Mouse (Mus musculus) midbrain, embryonic 11.5 days (tissue): ENCODE results near the gene Nos1. TPM values are rescaled to one million over a fixed set of nuclear protein-coding genes. Genes with fewer than 3 reads are reported as not detected.
A peak's percentile ranks its signal among the peaks of the same experiment; 100 is the strongest.

Experiments used
- ATAC-seq: fragments of 200-750 bp; cut with Nextera tagmentation; 2 replicates; pipeline ENCODE4 v1.8.0; 2017; ENCODE audit warnings: moderate TSS enrichment, moderate library complexity; ENCODE audit not compliant: low FRiP score
- DNase-seq: peaks from one replicate; pipeline ENCODE4 v3.0.0; 2015; ENCODE audit warnings: low spot score; ENCODE audit errors: missing footprints
- H3K27ac ChIP-seq: fragments of 300-500 bp; sonication (generic); 2 replicates; pipeline ENCODE4 v1.5.1; 2014; ENCODE audit warnings: low read depth, low read length
- H3K27me3 ChIP-seq: fragments of 300-500 bp; sonication (generic); 2 replicates; pipeline ENCODE4 v1.6.1; 2014; ENCODE audit warnings: mild to moderate bottlenecking, low read length, moderate library complexity, mixed read lengths; ENCODE audit not compliant: control insufficient read depth, insufficient read depth
- H3K36me3 ChIP-seq: fragments of 300-500 bp; sonication (generic); 2 replicates; pipeline ENCODE4 v1.6.1; 2014; ENCODE audit warnings: mild to moderate bottlenecking, low read length, moderate library complexity, mixed read lengths; ENCODE audit not compliant: control insufficient read depth, insufficient read depth
- H3K4me1 ChIP-seq: fragments of 300-500 bp; sonication (generic); 2 replicates; pipeline ENCODE4 v1.6.1; 2014; ENCODE audit warnings: low read length; ENCODE audit not compliant: control insufficient read depth, insufficient read depth
- H3K4me2 ChIP-seq: fragments of 300-500 bp; sonication (generic); 2 replicates; pipeline ENCODE4 v1.6.1; 2014; ENCODE audit warnings: mild to moderate bottlenecking, moderate library complexity
- H3K4me3 ChIP-seq: fragments of 300-500 bp; sonication (generic); 2 replicates; pipeline ENCODE4 v1.5.1; 2014; ENCODE audit warnings: low read depth, low read length
- H3K9ac ChIP-seq: fragments of 300-500 bp; sonication (generic); 2 replicates; pipeline ENCODE4 v1.6.1; 2014; ENCODE audit warnings: low read length
- H3K9me3 ChIP-seq: fragments of 300-500 bp; sonication (generic); 2 replicates; pipeline ENCODE4 v1.6.1; 2016; ENCODE audit warnings: low read length; ENCODE audit not compliant: control insufficient read depth
- WGBS: fragments of 180-500 bp; shearing (Covaris S2); extraction: QIAGEN DNeasy Blood & Tissue Kit; methylation state at CpG from one replicate; pipeline ENCODE4 v1.1.7; 2014; 5-methylcytosine and 5-hydroxymethylcytosine counted together
- polyA plus RNA-seq: library from polyadenylated mRNA; unstranded; fragments of >200 nt; fragmentation: Nextera tagmentation; extraction: Ambion mirVana; gene quantifications from 2 replicates; pipeline ENCODE4 v1.2.1, GENCODE M21; 2014

Nos1 gene
- polyA plus RNA-seq, 1 experiment from 2014 or later, result 0.22 TPM

GRCm38 (mm10) chr5:117790071-117790470, 9.2 kb downstream of the Nos1 start:
- WGBS, result 78% methylated on average over 6 of the region's 6 CpGs
- H3K9ac ChIP-seq, result no peak overlapping the region
- ATAC-seq (no peak), DNase-seq (peak; percentile 4)
- H3K27me3 ChIP-seq, result no peaks in the 10 kb centered on the region
- no peaks in the 10 kb centered on the region for H3K4me1 ChIP-seq
- no peak overlapping the region for H3K4me3 ChIP-seq
- no peak overlapping the region for H3K4me2 ChIP-seq
- H3K9me3 ChIP-seq, result no peaks in the 10 kb centered on the region
- H3K27ac ChIP-seq, result no peak overlapping the region
- H3K36me3 ChIP-seq, result no peaks in the 10 kb centered on the region

- DNase-seq (no peak), ATAC-seq (no peak)
- Histone ChIP-seq H3K27me3 (no peaks in the 10 kb centered on the region), H3K4me2 (no peak overlapping the region), H3K4me1 (no peaks in the 10 kb centered on the region), H3K9me3 (no peaks in the 10 kb centered on the region), H3K27ac (no peak overlapping the region), H3K4me3 (no peak overlapping the region), H3K36me3 (no peaks in the 10 kb centered on the region), H3K9ac (no peak overlapping the region)
- WGBS, result 70% methylated on average over 14 of the region's 14 CpGs
Measured at GRCm38 (mm10) chr5:117791875-117792274, 11.0 kb downstream of the Nos1 start.

- DNase-seq (peak; percentile 51), ATAC-seq (no peak)
- 77% methylated on average over 9 of the region's 9 CpGs for WGBS
- Histone ChIP-seq H3K27me3 (no peaks in the 10 kb centered on the region), H3K36me3 (no peaks in the 10 kb centered on the region), H3K27ac (no peak overlapping the region), H3K4me1 (no peaks in the 10 kb centered on the region), H3K9ac (no peak overlapping the region), H3K9me3 (no peaks in the 10 kb centered on the region), H3K4me3 (no peak overlapping the region), H3K4me2 (no peak overlapping the region)
Measured at GRCm38 (mm10) chr5:117800849-117801248, 20.0 kb downstream of the Nos1 start.

- H3K4me2 ChIP-seq, result no peak overlapping the region
- no peaks in the 10 kb centered on the region for H3K27me3 ChIP-seq
- H3K27ac ChIP-seq, result no peak overlapping the region
- H3K4me1 ChIP-seq, result no peaks in the 10 kb centered on the region
- DNase-seq (peak; percentile 28), ATAC-seq (no peak)
- no peak overlapping the region for H3K4me3 ChIP-seq
- 87% methylated on average over 11 of the region's 11 CpGs for WGBS
- H3K36me3 ChIP-seq, result no peaks in the 10 kb centered on the region
- H3K9me3 ChIP-seq, result no peaks in the 10 kb centered on the region
- H3K9ac ChIP-seq, result no peak overlapping the region
Measured at GRCm38 (mm10) chr5:117802071-117802521, 21.3 kb downstream of the Nos1 start.

- H3K27me3 ChIP-seq, result no peaks in the 10 kb centered on the region
- H3K9ac ChIP-seq, result no peak overlapping the region
- H3K4me3 ChIP-seq, result no peak overlapping the region
- H3K4me2 ChIP-seq, result no peak overlapping the region
- DNase-seq, result peak; percentile 41
- no peaks in the 10 kb centered on the region for H3K36me3 ChIP-seq
- no peaks in the 10 kb centered on the region for H3K4me1 ChIP-seq
- no peak overlapping the region for H3K27ac ChIP-seq
- no peak for ATAC-seq
- WGBS, result 84% methylated on average over 7 of the region's 7 CpGs
- no peaks in the 10 kb centered on the region for H3K9me3 ChIP-seq
Measured at GRCm38 (mm10) chr5:117803551-117803950, 22.7 kb downstream of the Nos1 start.

- H3K4me1 ChIP-seq, result no peaks in the 10 kb centered on the region
- H3K9ac ChIP-seq, result no peak overlapping the region
- no peak overlapping the region for H3K4me2 ChIP-seq
- H3K4me3 ChIP-seq, result no peak overlapping the region
- no peak for DNase-seq
- no peaks in the 10 kb centered on the region for H3K27me3 ChIP-seq
- no peaks in the 10 kb centered on the region for H3K9me3 ChIP-seq
- no peak for ATAC-seq
- H3K36me3 ChIP-seq, result no peaks in the 10 kb centered on the region
- no peak overlapping the region for H3K27ac ChIP-seq
- 86% methylated on average over 7 of the region's 7 CpGs for WGBS
Measured at GRCm38 (mm10) chr5:117810930-117811329, 30.1 kb downstream of the Nos1 start.

GRCm38 (mm10) chr5:117818800-117819199, 38.0 kb downstream of the Nos1 start:
- no peak overlapping the region for H3K4me3 ChIP-seq
- H3K27ac ChIP-seq, result no peak overlapping the region
- H3K9ac ChIP-seq, result no peak overlapping the region
- H3K27me3 ChIP-seq, result no peaks in the 10 kb centered on the region
- DNase-seq, result no peak
- H3K9me3 ChIP-seq, result no peaks in the 10 kb centered on the region
- no peak for ATAC-seq
- no peak overlapping the region for H3K4me2 ChIP-seq
- no peaks in the 10 kb centered on the region for H3K36me3 ChIP-seq
- H3K4me1 ChIP-seq, result no peaks in the 10 kb centered on the region
- WGBS, result 70% methylated on average over 6 of the region's 6 CpGs

- H3K27ac ChIP-seq, result no peak overlapping the region
Measured at GRCm38 (mm10) chr5:117820445-117820844, 39.6 kb downstream of the Nos1 start.

GRCm38 (mm10) chr5:117823811-117824210, 43.0 kb downstream of the Nos1 start:
- H3K4me3 ChIP-seq, result no peak overlapping the region
- DNase-seq (no peak), ATAC-seq (no peak)
- H3K36me3 ChIP-seq, result no peaks in the 10 kb centered on the region
- no peak overlapping the region for H3K9ac ChIP-seq
- H3K9me3 ChIP-seq, result no peaks in the 10 kb centered on the region
- H3K27me3 ChIP-seq, result no peaks in the 10 kb centered on the region
- 93% methylated on average over 9 of the region's 9 CpGs for WGBS
- no peak overlapping the region for H3K27ac ChIP-seq
- H3K4me2 ChIP-seq, result no peak overlapping the region
- no peaks in the 10 kb centered on the region for H3K4me1 ChIP-seq

More at GRCm38 (mm10) chr5:117820445-117820844, 39.6 kb downstream of the Nos1 start:
- WGBS, result 69% methylated on average over 7 of the region's 7 CpGs
- Histone ChIP-seq H3K4me2 (no peak overlapping the region), H3K4me3 (no peak overlapping the region), H3K36me3 (no peaks in the 10 kb centered on the region), H3K27me3 (no peaks in the 10 kb centered on the region), H3K4me1 (no peaks in the 10 kb centered on the region), H3K9me3 (no peaks in the 10 kb centered on the region), H3K9ac (no peak overlapping the region)
- no peak for DNase-seq
- ATAC-seq, result no peak

GRCm38 (mm10) chr5:117824486-117824885, 43.7 kb downstream of the Nos1 start:
- WGBS, result 79% methylated on average over 5 of the region's 5 CpGs
- no peak overlapping the region for H3K27ac ChIP-seq
- H3K4me1 ChIP-seq, result no peaks in the 10 kb centered on the region
- H3K4me3 ChIP-seq, result no peak overlapping the region
- H3K4me2 ChIP-seq, result no peak overlapping the region
- DNase-seq (no peak), ATAC-seq (no peak)
- no peaks in the 10 kb centered on the region for H3K9me3 ChIP-seq
- no peaks in the 10 kb centered on the region for H3K27me3 ChIP-seq
- no peak overlapping the region for H3K9ac ChIP-seq
- H3K36me3 ChIP-seq, result no peaks in the 10 kb centered on the region
